Mouse (Mus musculus) right cerebral cortex, postnatal 4 days (tissue): Measurements from ENCODE around the gene Crot.
"Not testable (repeated sequence)": the region's sequence is repeated elsewhere in the genome, so short reads cannot be mapped to it uniquely, and the experiment has no call there.

Source experiments
- DNase-seq: peaks from one replicate; pipeline ENCODE4 v3.0.0-alpha.2; 2022

Crot gene

GRCm38 (mm10) chr5:8995966-8996685 lies 998 bp downstream of the Crot start:
- no peak for DNase-seq

- no peak for DNase-seq
Measured at GRCm38 (mm10) chr5:8991626-8992025, 5.5 kb downstream of the Crot start.

GRCm38 (mm10) chr5:8990526-8990925 lies 6.6 kb downstream of the Crot start:
- DNase-seq: no peak

- DNase-seq: no peak
Measured at GRCm38 (mm10) chr5:8987925-8988324, 9.2 kb downstream of the Crot start.

- no peak for DNase-seq
Measured at GRCm38 (mm10) chr5:8985470-8985869, 11.7 kb downstream of the Crot start.

- no peak for DNase-seq
Measured at GRCm38 (mm10) chr5:8974721-8975120, 22.4 kb downstream of the Crot start.

- no peak for DNase-seq
Measured at GRCm38 (mm10) chr5:8972355-8972754, 24.8 kb downstream of the Crot start.

- DNase-seq: no peak
Measured at GRCm38 (mm10) chr5:8970694-8971093, 26.4 kb downstream of the Crot start.

GRCm38 (mm10) chr5:8964487-8964886 lies 32.6 kb downstream of the Crot start:
- no peak for DNase-seq

- DNase-seq: no peak
Measured at GRCm38 (mm10) chr5:8960534-8960933, 36.6 kb downstream of the Crot start.

GRCm38 (mm10) chr5:8955544-8955943 lies 41.6 kb downstream of the Crot start:
- no peak for DNase-seq

GRCm38 (mm10) chr5:8953660-8954059 lies 43.5 kb downstream of the Crot start:
- DNase-seq: no peak

- DNase-seq: no peak
Measured at GRCm38 (mm10) chr5:8947423-8948110, 49.6 kb downstream of the Crot start.

- DNase-seq: no peak
Measured at GRCm38 (mm10) chr5:8943836-8944235, 53.3 kb downstream of the Crot start.

GRCm38 (mm10) chr5:8941266-8941665 lies 55.9 kb downstream of the Crot start:
- not testable (repeated sequence) for DNase-seq

- no peak for DNase-seq
Measured at GRCm38 (mm10) chr5:8937965-8938364, 59.2 kb downstream of the Crot start.

GRCm38 (mm10) chr5:8928440-8928839 lies 68.7 kb downstream of the Crot start:
- DNase-seq: no peak

GRCm38 (mm10) chr5:8917069-8917468 lies 80.1 kb downstream of the Crot start:
- no peak for DNase-seq

- DNase-seq: no peak
Measured at GRCm38 (mm10) chr5:8916400-8916799, 80.7 kb downstream of the Crot start.
